Comparison of ENCODE assay signal across 9 mouse cellular contexts in the genomic region with DNA sequence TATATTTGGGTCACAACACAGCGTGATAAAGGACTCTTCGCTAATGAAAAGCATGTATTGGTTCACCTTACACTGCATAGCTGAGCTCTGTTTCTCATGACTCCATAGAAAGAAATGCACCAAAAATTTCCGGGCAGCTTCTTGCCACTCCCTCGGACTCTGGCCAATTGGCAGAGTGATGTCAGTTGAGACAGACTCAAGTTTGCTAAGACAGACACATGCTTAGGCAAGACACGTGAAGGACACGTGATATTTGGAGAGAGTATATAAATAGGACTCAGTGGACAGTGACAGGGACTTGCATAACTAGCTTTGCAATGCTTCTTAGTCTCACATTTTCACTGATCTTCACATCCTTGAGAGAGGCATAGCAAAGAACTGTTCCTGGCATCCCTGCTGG. TPM values are rescaled to one million over a fixed set of nuclear protein-coding genes. Genes with fewer than 3 reads are reported as not detected.
DNase-seq lines count a peak whose midpoint lies in the region; ATAC-seq and TF ChIP-seq lines count a peak whose summit lies in the region.
"Had no signal": no experiment of that assay in that cellular context is flagged by ENCODE, and none has a peak within 500 bp of the region (broad histone marks: within the 10 kb centered on the region; RNA-seq: fewer than 3 reads in every experiment).

No protein-coding gene starts in this region.

- 75% methylated on average over 6 of the region's 6 CpGs for WGBS in liver, adult 2 months
- 82% methylated on average over 6 of the region's 6 CpGs for WGBS in intestine, embryonic 15.5 days

- ATAC-seq in activated CD4-positive, CD25-positive, alpha-beta regulatory T cell, adult 4 months: no peak
- ATAC-seq in intestine, embryonic 15.5 days: no peak

- H3K9ac ChIP-seq in liver, adult 2 months (ENCODE audit: low read depth, low read length): no peak overlapping the region
- no peak overlapping the region for H3K9ac ChIP-seq in intestine, embryonic 15.5 days
- H3K9ac ChIP-seq: heart, embryonic 13.5 days had no signal

- no peak for TF ChIP-seq CTCF in liver, adult 2 months (IDR thresholded peaks at IDR 0.05; ENCODE audit: low read depth, low read length)

- no peaks in the 10 kb centered on the region for H3K27me3 ChIP-seq in liver, adult 2 months (ENCODE audit: control insufficient read depth, insufficient read depth, low read length)
- no peaks in the 10 kb centered on the region for H3K27me3 ChIP-seq in myocyte (ENCODE audit: control insufficient read depth, insufficient read depth, insufficient read length)
- H3K27me3 ChIP-seq in intestine, embryonic 15.5 days (replicated peaks): no peaks in the 10 kb centered on the region
- H3K27me3 ChIP-seq: heart, embryonic 13.5 days had no signal

- peak overlapping the region; percentile 34 for H3K4me2 ChIP-seq in myocyte (ENCODE audit: low read depth)
- no peak overlapping the region for H3K4me2 ChIP-seq in intestine, embryonic 15.5 days (replicated peaks)
- H3K4me2 ChIP-seq: heart, embryonic 13.5 days had no signal

- peak; percentile 76 for DNase-seq in adrenal gland, adult 2 months
- no peak for DNase-seq in adrenal gland, postnatal 4 days (ENCODE audit: low spot score in 2 of 2)
- peak; percentile 72 for DNase-seq in liver, adult 2 months (ENCODE audit: extremely low read depth, low read depth, low spot score)
- no peak for DNase-seq in liver
- peak; percentile 74 for DNase-seq in fibroblast of lung, adult 2 months (ENCODE audit: low read depth)

- no peak for TF ChIP-seq POLR2A in liver, adult 2 months (IDR thresholded peaks at IDR 0.05; ENCODE audit: extremely low read depth, insufficient read depth, low read length)
- TF ChIP-seq POLR2A in myocyte (IDR thresholded peaks at IDR 0.05; ENCODE audit: insufficient read length, low read depth): no peak

- H3K79me2 ChIP-seq in liver, adult 2 months (ENCODE audit: control insufficient read depth, insufficient read depth, low read length): no peaks in the 10 kb centered on the region
- no peaks in the 10 kb centered on the region for H3K79me2 ChIP-seq in myocyte (ENCODE audit: control insufficient read depth, insufficient read depth)

- no peak overlapping the region for H3K27ac ChIP-seq in liver, adult 2 months (replicated peaks; ENCODE audit: insufficient read depth, low read depth, low read length)
- no peak overlapping the region for H3K27ac ChIP-seq in intestine, embryonic 15.5 days
- H3K27ac ChIP-seq: heart, embryonic 13.5 days had no signal

- no peaks in the 10 kb centered on the region for H3K4me1 ChIP-seq in liver, adult 2 months (ENCODE audit: control insufficient read depth, insufficient read depth, low read length)
- no peaks in the 10 kb centered on the region for H3K4me1 ChIP-seq in intestine, embryonic 15.5 days (replicated peaks)

- H3K4me3 ChIP-seq in liver, adult 2 months (ENCODE audit: insufficient read depth, low read depth, low read length): no peak overlapping the region
- H3K4me3 ChIP-seq in myocyte: no peak overlapping the region
- H3K4me3 ChIP-seq in intestine, embryonic 15.5 days (replicated peaks): no peak overlapping the region
- H3K4me3 ChIP-seq: heart, embryonic 13.5 days had no signal

- H3ac ChIP-seq in myocyte (ENCODE audit: control insufficient read depth, insufficient read length): no peak overlapping the region

- H3K36me3 ChIP-seq in liver, adult 2 months (ENCODE audit: control insufficient read depth, insufficient read depth, low read length): no peaks in the 10 kb centered on the region
- H3K36me3 ChIP-seq in myocyte (ENCODE audit: control insufficient read depth, insufficient read depth): no peaks in the 10 kb centered on the region
- no peaks in the 10 kb centered on the region for H3K36me3 ChIP-seq in intestine, embryonic 15.5 days
- H3K36me3 ChIP-seq: heart, embryonic 13.5 days had no signal

- H3K9me3 ChIP-seq in intestine, embryonic 15.5 days: no peaks in the 10 kb centered on the region
- H3K9me3 ChIP-seq: heart, embryonic 13.5 days had no signal

TF ChIP-seq in myocyte, 11 proteins besides CTCF, POLR2A, EP300 and RAD21:
- TF ChIP-seq E2F4 (IDR thresholded peaks at IDR 0.05; ENCODE audit: insufficient read depth): no peak
- TF ChIP-seq USF1 (IDR thresholded peaks at IDR 0.05; ENCODE audit: low read depth): peak; percentile 93
- peak; percentile 65 for TF ChIP-seq MAX (IDR thresholded peaks at IDR 0.05; ENCODE audit: low read depth)
- TF ChIP-seq TCF12 (IDR thresholded peaks at IDR 0.05; ENCODE audit: insufficient read depth, poor library complexity, severe bottlenecking): no peak
- no peak for TF ChIP-seq REST (IDR thresholded peaks at IDR 0.05; ENCODE audit: insufficient read depth, insufficient read length)
- TF ChIP-seq SRF (IDR thresholded peaks at IDR 0.05; ENCODE audit: control insufficient read depth, insufficient read length, low read depth): no peak
- 0 out of 2 replicates have a peak, but pooled peaks have one; percentile 35 for TF ChIP-seq CEBPB (IDR thresholded peaks at IDR 0.05; ENCODE audit: insufficient read depth, poor library complexity, severe bottlenecking)
- no peak for TF ChIP-seq POLR2AphosphoS2 (IDR thresholded peaks at IDR 0.05; ENCODE audit: insufficient read length, low read depth)

RNA-seq across cellular contexts. Expression of gene Nlrc3, which starts 20.1 kb away (rescaled TPM):
- 1 to 10 TPM; 2.4 to 3.5 TPM for total RNA-seq in adrenal gland, adult 2 months (2021)
- polyA plus RNA-seq in adrenal gland, adult 2 months (2012; rRNA removed): 8.2 and 8.3 TPM in 2 replicates
- total RNA-seq in adrenal gland, postnatal 4 days (2021): 1 to 10 TPM; 4.3 to 4.7 TPM
- 0.18 and 0.20 TPM in 2 replicates for total RNA-seq in liver, adult 2 months (2014; rRNA removed)
- polyA plus RNA-seq in liver, adult 2 months (2012; rRNA removed): 0.29 and 0.67 TPM in 2 replicates
- polyA plus RNA-seq in myocyte (2012; fragmentation: generic; extraction: Trizol): 1.3 TPM
- polyA plus RNA-seq in activated CD4-positive, CD25-positive, alpha-beta regulatory T cell, adult 4 months (2017; shearing (Covaris generic)): 10 to 100 TPM; 60.0 to 64.2 TPM
- polyA plus RNA-seq in intestine, embryonic 15.5 days (2015; fragmentation: Nextera tagmentation; extraction: Ambion mirVana): 1.00 and 1.0 TPM in 2 replicates

RNA-seq across cellular contexts. Expression of gene Slx4, which starts 47.2 kb away (rescaled TPM):
- 10 to 100 TPM; 20.1 to 26.5 TPM for total RNA-seq in adrenal gland, adult 2 months (2021)
- polyA plus RNA-seq in adrenal gland, adult 2 months (2012; rRNA removed): 13.0 and 15.6 TPM in 2 replicates
- 10 to 100 TPM; 28.0 to 31.0 TPM for total RNA-seq in adrenal gland, postnatal 4 days (2021)
- 2.6 and 3.4 TPM in 2 replicates for total RNA-seq in liver, adult 2 months (2014; rRNA removed)
- polyA plus RNA-seq in liver, adult 2 months (2012; rRNA removed): 2.7 and 6.6 TPM in 2 replicates
- 11.9 TPM for polyA plus RNA-seq in myocyte (2012; fragmentation: generic; extraction: Trizol)
- 10 to 100 TPM; 15.2 to 22.2 TPM for polyA plus RNA-seq in activated CD4-positive, CD25-positive, alpha-beta regulatory T cell, adult 4 months (2017; shearing (Covaris generic))
- 12.5 and 15.1 TPM in 2 replicates for polyA plus RNA-seq in intestine, embryonic 15.5 days (2015; fragmentation: Nextera tagmentation; extraction: Ambion mirVana)

RNA-seq across cellular contexts. Expression of gene Cluap1, which starts 47.8 kb away (rescaled TPM):
- total RNA-seq in adrenal gland, adult 2 months (2021): 10 to 100 TPM; 14.4 to 18.2 TPM
- polyA plus RNA-seq in adrenal gland, adult 2 months (2012; rRNA removed): 10.3 and 15.2 TPM in 2 replicates
- 10 to 100 TPM; 24.5 to 25.3 TPM for total RNA-seq in adrenal gland, postnatal 4 days (2021)
- total RNA-seq in liver, adult 2 months (2014; rRNA removed): 5.0 and 5.4 TPM in 2 replicates
- 2.5 and 2.7 TPM in 2 replicates for polyA plus RNA-seq in liver, adult 2 months (2012; rRNA removed)
- polyA plus RNA-seq in myocyte (2012; fragmentation: generic; extraction: Trizol): 10.1 TPM
- polyA plus RNA-seq in activated CD4-positive, CD25-positive, alpha-beta regulatory T cell, adult 4 months (2017; shearing (Covaris generic)): 10 to 100 TPM; 35.1 to 43.5 TPM
- 18.1 and 21.5 TPM in 2 replicates for polyA plus RNA-seq in intestine, embryonic 15.5 days (2015; fragmentation: Nextera tagmentation; extraction: Ambion mirVana)

RNA-seq across cellular contexts. Expression of gene 1700037C18Rik, which starts 47.9 kb away (rescaled TPM):
- 1 to 10 TPM; 4.0 to 6.3 TPM for total RNA-seq in adrenal gland, adult 2 months (2021)
- 11.4 and 11.9 TPM in 2 replicates for polyA plus RNA-seq in adrenal gland, adult 2 months (2012; rRNA removed)
- total RNA-seq in adrenal gland, postnatal 4 days (2021): 1 to 10 TPM; 4.7 to 4.8 TPM
- total RNA-seq in liver, adult 2 months (2014; rRNA removed): 0.40 and 0.46 TPM in 2 replicates
- 1.4 and 1.5 TPM in 2 replicates for polyA plus RNA-seq in liver, adult 2 months (2012; rRNA removed)
- polyA plus RNA-seq in myocyte (2012; fragmentation: generic; extraction: Trizol): 3.5 TPM
- 1 to 10 TPM; 6.1 to 9.6 TPM for polyA plus RNA-seq in activated CD4-positive, CD25-positive, alpha-beta regulatory T cell, adult 4 months (2017; shearing (Covaris generic))
- 5.0 and 6.2 TPM in 2 replicates for polyA plus RNA-seq in intestine, embryonic 15.5 days (2015; fragmentation: Nextera tagmentation; extraction: Ambion mirVana)

Comparison
In these comparisons a context has a peak if more than half of its experiments do, and no peak if none do; other contexts are left out.
1. DNase-seq: peak in adrenal gland, adult 2 months (single experiment), liver, adult 2 months (single experiment) and fibroblast of lung, adult 2 months (single experiment); none in adrenal gland, postnatal 4 days (0 of 2) and liver (single experiment).